Mouse (Mus musculus) cerebellum, adult 18-20 months (tissue): ENCODE data around the gene Alppl2.

Experiments
- DNase-seq, 2 experiments: peaks; one replicate each; pipeline ENCODE4 v3.0.0; 2021

The Alppl2 gene

DNA sequence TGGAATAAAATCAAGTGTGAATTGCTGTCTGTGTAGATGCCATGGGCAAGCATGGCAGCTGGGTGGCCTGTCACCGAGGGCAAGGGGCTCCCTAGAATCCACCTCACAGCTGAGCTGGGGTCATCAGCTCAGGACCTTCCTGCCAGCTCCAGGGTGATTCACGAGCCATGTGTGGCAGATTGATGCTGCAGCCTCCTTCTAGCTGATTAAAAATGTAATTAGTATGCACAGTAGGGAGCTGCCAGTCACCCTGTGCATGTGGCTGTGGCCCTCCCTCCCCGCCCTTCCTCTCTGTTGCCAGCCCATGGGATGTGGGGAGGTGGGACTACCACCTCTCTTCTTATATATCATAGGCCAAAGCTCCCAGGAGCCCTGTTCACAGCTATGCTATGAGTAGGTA is 39.7 kb downstream of the Alppl2 start:
- DNase-seq: no peak

DNA sequence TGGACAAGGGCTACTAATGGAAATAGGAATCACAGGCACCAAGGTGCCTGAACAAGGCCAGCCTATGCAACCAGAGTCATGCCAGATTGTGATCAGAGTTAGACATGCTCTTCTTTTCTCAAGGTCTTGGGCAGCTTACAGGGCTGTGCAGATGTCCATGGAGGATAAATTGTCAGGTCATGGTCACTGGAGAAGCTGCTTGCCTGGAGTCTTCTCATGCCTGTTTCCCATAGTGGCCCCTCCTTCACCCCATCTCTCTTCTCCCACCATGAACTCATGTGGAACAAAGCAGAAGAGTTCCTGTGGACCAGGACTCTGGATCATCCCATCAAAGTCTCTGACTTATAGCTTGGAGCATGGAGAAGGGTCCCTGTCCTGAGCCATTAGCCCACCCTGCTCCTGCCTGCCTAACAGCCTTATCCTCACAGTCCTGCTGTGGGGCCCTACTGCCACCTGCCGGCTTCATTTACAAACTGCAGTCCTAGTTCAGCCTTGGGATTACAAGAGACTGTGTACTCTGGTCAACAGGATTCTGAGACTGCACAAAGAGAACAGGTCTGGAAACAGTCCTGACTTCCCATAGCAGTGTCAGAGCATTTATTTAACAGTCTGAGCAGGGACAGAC is 47.8 kb downstream of the Alppl2 start:
- DNase-seq: peak; percentile 67 to 81

DNA sequence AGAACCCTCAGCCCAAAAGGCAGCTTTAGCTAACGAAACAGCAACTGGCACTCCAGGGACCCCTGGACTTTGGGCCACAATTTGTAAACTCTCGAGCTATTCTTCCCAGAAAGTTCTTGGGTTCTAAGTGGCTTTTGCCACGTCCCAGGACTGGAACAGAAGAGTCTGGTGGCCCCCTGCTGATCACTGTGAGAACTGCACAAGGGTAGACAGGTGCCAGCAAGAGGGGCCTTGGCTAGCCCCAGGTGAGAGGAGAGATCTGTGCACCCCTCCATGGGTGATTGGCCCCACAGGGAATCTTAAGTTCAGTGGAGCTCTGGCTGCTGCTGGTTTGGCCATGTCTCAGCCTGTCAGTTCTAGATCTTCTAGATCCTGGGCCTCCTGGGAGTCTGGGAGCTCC is 48.6 kb downstream of the Alppl2 start:
- peak; percentile 52 to 67 for DNase-seq

DNA sequence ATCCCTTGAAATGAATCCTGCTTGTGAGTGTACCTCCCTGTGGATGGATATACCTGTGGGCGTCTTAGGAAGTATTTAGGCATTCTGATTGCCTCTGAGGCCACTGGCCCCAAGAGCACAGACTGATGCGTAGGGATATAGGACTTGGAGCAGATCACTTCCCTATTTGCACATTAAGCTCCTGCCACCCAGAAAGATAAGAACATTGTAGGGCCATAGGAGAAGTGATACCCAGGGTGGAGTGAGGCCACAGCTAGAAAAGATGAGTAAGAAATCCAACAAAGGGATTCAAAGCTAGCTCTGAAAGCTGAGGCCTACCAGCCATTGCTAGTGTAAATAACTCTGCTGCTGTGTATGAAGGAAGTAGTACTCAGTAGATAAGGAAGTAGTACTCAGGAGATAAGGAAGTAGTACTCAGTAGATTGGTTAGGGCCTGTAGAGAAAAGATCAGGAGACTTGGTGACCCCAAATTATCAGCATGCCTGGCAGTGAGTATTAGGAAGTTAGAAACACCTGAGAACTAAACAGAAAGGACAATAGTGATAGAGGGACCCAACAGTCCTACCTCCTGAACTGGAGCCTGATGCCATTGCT is 51.2 kb downstream of the Alppl2 start:
- DNase-seq: no peak
